Mouse (Mus musculus): ENCODE data around the gene Tmem140.

Tmem140 gene

DNA sequence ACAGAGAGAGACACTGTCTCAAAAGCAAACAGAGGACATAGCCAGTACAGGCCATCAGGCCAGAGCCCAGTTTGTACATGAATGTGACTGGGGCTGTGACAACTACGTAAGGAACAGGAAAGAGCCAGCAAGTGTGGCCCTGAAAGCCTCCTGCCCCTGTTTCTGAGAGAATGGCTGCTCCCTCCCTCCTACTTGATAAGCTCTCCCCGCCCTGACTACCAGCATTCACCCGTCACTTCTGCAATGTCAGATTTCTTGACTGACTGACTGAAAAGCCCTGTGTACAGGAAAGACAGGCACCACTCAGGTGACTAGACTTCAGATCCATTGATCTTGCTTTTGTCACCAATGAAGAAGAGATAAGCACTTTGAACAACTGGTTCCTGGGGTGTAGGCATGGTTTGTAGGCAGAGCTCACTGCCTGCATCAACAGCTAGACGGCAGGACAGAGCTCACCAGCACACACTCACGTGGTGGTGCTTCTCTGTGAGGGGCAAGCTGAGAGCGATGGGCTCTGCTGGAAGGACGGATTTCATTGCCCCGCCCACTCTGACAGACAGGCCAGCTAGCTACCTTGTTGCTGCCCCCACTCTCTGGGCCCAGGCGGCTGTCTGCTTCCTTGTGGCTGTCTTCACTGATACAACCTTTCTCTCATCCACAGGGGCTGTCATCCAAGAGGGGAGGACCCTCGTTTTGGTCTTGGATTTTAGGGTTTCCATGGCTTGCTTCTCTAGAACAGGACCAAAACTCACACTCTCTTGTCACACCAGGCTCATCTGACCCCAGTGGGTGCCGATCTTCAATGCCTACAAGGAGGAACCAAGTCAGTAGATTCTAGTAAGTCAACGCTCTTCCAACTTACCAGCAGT lies 13.3 kb downstream of the Tmem140 start:
- DNase-seq (ENCODE audit: low spot score): no peak

DNA sequence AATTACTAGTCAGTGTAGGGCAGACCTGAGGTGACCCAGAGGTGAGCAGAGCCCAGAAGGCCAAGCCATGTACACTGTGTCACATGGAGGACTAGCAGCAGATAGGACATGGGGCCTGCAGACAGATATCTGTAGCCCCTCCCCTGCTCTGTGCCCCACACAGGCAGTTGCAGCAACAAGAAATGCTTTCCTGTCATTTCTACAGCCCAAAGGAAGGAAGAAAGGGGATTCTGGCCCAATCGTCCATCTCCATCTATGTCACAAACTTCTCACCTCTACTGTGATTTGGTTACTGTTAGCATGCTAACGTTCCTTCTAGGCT lies 13.8 kb downstream of the Tmem140 start:
- no peak for DNase-seq (ENCODE audit: low spot score)

DNA sequence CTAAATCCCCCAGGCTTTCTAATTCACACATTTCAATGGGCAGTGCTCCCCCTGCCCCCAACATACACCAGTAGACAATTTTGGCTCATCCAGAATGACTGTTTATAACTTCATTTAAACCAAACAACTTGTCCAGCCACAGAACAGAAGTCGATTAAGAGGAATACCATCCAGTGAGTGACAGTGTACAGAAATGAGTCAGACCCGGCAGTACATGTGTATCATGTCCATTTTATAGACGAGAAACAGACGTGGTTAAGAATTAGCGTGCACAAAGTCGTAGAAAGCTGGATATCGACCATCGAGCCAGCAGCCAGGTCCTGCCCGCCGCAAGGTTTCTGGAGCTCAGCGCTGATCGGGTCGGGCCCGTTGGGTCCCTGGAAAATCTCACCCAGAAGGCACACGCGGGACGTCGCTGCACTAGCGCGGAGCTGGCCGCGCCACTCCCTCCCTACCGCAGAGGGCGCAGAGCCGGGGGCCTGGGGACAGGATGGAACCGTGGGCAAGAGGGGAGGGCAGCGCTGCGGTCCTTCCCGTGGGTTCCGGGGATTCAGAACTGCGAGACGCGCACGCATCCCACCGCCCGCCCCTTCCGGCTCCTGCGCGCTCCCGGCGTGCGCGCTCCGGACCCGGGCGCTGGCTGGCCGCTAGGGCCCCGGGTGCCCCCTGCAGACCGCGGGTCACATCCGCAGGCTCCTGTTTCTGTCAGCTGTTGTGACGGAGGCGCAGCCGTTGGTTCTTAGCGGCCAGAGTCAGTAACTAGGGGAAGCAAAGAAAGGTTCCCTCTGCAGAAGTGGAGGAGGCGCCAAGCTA lies 14.8 kb downstream of the Tmem140 start, which contains the start of gene Cyren:
Gene Cyren, minus strand, starts transcription at position 552 of the 813 bp plus-strand sequence.
- DNase-seq (ENCODE audit: low spot score): peak; percentile 91

DNA sequence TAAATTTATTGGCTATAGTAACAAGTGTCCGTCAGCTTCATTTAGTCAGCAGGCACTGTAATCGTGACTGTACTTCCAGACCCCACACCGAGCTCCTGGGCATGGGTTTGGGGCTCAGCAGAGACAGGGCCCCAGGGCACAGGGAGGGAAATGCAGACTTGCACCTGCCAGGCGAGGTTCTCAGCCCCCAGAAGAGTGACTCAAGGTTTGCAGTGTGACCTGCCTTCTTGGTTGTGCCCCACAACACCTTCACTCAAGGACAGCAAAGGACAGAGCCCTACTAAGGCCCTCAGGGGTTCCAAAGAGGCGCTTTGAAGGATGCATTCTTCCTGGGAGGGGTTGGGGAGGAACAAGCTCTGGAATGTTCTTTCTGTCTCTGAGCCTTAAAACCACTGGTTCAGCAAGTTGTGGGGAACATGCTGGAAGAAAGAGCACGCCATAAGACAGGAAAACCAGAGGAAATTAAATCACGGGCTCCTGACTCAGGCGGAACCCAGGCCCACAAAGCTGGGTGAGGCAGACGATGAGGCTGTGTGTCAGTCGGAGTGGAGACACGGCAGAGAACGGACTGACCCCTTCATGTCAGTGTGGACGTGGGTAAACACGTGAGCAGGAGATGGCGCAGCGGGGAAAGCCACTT lies 16.3 kb downstream of the Tmem140 start:
- DNase-seq (ENCODE audit: low spot score): no peak

DNA sequence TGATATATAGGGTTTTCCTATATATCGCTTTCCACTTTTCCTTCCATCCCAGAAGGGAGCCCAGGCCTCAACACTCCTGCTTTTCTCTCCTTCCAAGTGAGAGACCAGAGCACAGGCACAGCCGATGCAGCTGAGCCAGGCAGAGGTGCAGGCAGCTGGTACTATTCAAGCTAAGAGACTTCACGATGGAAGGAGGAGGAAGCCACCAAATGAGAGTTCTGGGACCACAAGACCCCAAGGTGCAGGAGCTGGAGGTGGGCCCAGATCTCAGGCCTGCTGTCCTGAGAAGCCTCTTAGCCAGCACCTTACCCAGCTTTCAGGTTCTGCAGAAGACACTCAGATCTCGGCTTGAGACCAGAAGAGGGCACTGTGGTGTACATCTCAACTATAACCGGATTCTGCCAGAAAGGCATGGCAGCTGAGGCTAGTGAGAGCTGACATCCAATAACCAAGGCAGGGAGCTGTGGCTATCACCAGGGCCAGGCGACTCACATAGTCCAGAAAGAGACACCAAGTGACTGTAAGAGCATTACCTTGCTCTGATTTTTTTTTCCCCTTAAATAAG lies 17.0 kb downstream of the Tmem140 start:
- peak; percentile 78 for DNase-seq (ENCODE audit: low spot score)

DNA sequence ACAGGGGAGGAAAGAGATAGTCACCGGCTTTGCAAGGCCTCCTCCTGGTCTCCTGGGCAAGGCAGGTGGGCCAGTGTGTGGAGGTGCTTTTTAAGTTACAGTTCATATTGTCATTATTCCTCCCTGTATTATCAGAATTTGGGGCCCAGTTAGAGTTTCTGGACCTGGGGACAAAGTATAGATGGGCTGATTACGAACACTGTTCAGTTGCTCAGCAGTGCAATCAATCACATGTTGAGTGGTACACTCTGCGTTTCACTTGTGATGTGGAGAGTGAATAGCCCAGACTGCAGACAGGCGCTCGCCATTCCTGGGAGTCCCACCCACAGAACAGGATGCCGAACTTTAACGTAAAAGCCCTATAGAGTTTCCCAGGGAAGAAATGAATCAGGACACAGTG lies 21.8 kb downstream of the Tmem140 start:
- DNase-seq (ENCODE audit: low spot score): no peak

DNA sequence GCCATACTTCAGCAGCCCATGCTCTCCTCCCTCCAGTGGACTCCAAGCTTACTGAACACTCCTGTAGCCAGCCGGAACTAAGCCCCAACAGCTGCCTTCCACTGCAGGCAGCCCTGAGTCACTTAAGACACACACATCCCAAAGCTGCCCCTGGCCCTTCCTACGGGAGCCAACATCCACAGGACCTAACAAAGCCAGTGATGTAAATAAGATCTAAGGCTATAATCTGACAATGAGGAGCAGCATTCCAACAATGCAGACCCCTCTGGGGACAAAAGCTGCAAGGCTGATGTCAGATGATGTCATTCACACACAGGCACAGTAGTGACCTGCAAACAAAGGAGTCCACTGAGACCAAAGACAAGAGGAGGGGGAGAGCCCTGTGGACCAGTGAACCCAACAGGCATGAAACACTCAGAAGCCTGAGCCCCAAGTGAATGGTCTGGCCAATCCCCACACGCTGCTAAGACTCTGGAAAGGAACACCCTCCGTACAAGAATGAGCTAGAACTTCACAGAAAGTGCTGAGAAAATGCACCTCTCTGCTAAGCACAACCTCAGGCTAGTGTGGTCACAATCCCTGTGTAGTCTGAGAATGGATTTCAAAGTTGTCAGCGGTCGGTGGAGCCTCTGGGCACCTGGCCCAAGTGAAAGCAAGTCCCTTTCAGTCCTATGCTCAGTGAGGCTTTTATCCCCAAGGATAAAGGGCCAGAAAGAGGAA lies 24.3 kb downstream of the Tmem140 start:
- no peak for DNase-seq (ENCODE audit: low spot score)

DNA sequence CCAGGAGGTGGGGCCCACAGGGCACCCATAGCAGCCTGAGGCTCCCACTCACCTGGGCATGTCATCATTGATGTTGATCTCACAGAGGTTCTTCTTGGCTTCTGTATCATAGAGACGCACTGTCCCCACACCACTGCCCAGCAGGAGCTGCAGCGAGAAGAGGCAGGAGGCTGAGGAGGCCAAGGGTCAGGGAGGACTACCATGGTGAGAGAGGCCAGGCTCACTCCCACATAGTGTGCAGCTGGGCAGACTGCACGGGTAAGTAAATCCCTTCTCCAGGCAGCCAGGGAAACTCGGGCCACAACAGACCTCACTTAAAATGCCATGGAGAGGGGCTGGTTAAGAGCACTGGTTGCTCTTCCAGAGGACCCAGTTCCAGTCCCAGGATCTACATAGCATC lies 26.2 kb downstream of the Tmem140 start:
- DNase-seq (ENCODE audit: low spot score): no peak

DNA sequence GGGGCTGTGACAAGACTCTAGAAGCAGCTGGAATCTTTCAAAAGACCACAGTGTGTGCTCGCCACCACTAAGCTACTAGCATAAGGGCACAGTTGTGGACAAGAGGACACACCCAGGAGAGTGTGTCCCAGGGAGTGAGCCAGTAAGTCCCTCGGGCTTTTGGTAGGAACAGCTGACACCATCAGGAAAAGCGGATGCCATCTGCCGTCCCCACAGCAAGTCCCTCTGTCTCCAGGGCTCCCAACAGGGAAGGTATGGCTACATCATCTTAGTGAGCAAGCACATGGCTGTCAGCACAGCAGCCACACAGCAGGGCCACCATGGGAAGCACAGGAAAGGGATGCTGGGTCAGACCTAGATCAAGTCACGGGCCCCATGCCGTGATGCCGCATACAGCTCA lies 32.6 kb downstream of the Tmem140 start:
- no peak for DNase-seq (ENCODE audit: low spot score)

DNA sequence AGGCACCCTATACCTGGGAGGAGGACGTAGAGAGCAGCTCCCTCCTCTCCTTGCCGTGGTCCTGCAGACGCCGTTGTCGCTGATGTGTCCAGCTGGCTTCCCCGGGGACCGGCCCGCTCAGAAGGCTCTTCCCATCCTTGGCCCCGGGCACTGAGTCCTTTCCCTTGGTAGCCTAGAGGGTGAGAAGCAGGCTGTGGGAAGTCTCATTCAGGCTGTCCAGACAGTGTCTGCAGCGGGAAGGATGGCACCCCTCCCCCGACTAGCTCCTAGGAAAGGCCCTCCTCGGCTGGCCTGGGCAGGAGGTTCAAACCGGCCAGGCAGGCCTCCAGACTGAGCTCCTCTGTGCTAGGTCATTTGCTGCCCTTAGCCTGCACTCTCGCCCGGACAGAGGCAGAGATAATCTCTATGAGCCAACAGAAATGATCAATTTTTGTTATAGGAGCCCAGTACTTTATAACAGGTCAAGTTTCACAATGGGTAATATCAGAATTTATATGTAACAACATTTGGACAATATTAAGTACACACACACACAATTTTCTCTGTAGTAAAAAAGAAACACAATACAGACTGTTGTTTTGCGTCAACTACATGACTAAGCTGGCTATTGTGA lies 33.3 kb downstream of the Tmem140 start:
- no peak for DNase-seq (ENCODE audit: low spot score)

DNA sequence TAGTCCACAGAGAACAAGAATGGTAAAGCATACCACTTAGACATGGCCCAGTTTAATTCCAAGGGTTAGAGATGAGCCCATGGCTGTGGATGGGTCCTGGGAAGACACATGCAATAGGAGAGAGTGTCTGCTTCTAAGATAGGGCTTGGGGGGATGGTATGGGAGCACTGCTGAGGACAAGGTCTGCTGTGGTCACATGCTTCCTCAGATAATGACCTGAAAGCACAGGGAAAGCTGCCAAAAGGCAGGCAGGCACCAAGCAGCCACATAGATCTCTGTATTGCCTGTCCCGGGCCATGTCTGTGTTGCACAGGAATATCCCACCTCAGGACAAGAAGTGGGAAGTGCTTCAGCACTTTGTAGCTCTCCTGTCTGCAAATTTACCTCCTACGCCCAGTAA lies 36.2 kb downstream of the Tmem140 start:
- no peak for DNase-seq (ENCODE audit: low spot score)

DNA sequence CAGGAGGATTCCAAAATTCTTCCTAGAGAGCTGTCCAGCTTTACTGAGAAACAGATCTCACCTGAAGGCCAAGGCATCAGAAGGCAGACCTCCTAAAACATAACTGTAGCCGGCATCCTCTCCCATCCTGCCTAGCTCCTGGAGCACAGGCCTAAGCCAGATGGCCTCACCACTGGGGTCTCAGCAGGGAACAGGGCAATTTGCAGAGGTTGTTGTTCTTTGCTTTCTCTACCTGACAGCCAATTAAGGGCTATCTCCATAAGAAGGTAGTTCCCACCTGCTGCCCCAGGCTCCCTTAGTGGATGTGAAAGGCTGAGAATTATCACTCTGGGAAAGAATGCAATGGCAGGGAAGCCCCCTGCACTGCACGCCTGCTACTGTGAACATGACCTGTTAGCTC lies 38.0 kb downstream of the Tmem140 start:
- DNase-seq (ENCODE audit: low spot score): no peak

DNA sequence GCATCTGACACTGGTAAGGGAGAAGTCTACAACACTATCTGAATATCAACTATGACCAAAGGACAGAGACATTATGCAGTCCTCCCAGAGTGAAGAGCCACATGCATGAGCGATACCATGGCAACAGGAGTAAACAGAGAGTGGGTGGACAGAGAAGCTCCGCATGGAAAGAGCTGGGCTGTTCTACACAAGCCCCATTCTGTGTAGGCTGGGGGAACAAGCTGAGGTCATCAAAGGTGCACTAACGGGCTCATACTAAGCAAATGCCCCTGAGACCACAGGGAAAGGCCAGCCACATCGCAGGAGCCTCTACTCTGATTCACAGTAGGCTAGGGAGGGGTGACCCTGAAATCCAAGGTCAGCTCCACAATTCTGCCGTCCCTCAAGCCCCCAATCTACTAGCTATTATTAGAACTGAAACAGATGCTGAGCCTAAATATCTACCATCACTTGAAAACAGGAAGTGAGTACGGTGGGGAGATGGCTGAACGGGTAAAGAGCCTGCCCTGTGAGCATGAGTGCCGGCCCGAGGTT lies 39.0 kb downstream of the Tmem140 start:
- DNase-seq (ENCODE audit: low spot score): no peak

DNA sequence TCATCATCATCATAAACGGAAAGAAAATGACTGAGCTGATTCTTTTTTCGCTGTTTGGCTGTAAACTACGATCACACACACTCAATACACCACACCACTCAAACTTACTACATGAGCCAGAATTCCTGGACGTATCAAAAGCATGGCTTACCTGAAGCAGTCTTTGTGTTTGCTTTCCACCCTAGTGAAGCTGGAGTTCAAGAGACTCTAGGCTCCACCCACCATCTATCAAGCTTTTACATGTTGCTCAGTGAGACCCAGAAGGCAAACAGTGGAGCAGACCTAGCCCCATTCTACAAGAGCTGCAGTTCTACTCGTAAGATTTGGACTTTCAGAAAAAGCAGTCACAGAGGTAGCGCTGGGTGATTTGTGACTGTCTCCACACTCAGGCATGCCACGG lies 39.6 kb downstream of the Tmem140 start:
- DNase-seq (ENCODE audit: low spot score): no peak

DNA sequence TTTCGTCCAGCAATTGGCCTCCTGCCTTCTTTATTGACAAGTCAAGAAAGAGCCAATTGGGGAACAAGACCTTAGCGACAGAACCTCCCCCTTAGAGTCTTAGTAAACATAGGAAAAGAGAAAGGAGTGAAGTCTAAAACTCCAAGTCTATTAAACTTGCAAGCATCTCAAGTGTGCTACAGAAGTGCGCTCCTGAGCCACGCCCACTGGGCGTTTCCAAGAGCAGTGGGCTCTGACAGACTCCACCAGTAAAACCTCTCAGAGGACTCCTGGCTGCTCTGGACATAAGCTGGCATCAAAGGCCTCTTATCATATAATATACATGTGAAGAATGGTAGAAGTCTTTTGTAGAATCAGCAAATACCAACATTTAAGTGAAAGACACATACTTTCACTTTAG lies 40.5 kb downstream of the Tmem140 start:
- no peak for DNase-seq (ENCODE audit: low spot score)

DNA sequence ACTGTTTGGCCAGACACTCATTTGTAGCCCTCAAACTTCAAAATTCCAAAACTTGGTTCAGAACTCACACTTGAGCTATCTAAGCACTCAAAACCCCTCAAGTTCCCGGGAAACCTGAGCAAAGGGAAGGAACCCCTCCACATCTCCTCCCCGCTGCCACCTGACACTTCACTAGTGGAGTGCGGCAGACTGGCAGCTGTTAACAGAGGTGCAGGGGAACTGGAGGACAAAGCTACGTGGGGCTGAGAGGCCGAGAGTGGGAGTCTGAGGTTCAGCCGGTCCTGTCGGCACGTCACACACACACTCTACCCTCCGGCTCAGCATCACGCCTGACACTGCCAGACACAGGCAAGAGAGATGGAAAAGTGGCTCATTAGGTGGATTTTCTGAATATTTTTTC lies 40.9 kb downstream of the Tmem140 start:
- no peak for DNase-seq (ENCODE audit: low spot score)

DNA sequence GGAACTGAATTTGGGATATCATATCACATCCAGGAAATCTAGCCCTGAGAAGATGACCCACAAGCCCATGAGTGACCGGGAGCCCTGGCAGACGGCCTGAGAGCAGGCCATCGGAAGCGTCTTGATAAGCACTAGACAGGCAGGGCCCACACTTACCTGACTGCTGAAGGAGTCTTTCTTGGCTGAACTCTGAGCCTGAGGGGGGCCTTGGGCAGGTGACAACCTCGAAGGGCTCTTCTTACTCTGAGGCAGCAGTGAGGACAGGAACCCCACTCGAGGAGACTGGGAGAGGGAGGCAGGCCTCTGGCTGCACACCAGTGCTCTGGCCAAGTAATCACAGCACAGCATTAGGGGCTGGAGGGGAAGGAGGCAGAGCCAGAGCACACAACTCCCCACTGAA lies 41.4 kb downstream of the Tmem140 start:
- no peak for DNase-seq (ENCODE audit: low spot score)

DNA sequence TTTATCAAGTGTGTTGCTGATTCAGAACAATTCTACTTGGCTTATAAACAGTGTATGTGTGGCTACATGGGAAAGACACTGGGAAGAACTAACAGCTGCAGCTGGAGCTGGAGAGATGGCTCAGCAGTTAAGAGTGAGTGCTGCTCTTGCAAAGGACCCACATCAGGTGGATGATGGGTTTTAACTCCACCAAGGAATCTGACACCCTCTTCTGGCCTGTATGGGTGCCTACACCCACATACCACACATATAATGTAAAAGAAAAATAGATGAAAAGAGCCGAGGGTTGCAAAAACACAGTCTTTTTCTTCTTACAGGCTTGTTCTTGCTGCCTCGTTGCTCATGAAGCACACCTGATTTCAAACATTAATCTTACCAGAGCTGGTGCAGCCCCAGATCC lies 43.2 kb downstream of the Tmem140 start:
- DNase-seq (ENCODE audit: low spot score): no peak

DNA sequence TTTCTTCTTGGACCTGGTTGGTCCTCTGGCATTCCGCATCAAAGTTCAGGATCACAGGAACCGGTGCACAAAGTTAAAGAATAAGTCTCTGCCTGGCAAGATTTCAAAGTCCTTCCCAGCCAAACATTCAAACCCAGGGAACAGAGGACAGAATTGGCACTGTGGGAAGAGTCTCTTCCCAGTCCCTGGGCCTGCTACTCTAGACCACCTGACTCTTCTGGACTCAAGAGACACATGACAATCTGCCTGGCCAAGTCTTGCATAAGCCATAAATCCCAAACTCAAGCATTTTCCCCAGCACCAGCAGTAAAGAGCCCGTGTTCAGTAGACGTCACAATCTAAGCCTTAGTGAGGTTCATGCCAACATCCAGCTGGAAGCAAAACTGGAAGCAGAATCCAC lies 43.7 kb downstream of the Tmem140 start:
- DNase-seq (ENCODE audit: low spot score): no peak

DNA sequence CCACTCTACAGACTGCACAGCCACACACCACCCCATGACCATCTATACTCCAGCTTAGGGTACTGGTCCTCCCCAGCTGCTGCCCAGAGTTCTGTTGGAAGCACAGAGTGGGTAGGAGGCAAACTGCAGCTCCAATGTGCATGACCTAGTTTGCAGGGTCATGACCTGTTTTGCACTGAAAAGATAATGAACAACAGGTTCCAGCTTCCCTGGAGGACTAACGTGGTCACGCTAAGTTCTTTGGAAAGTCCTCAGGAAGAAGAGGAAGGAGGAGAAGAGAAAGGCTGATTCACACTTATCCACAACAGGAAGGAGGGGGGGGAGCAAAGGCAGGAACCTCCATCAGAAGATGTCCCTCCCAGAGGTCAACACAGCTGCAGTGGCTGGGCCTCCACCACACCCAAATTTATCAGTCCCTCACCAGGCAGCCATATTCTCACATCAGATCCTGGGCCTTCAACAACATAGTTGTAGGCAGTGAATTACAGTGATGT lies 44.2 kb downstream of the Tmem140 start:
- DNase-seq (ENCODE audit: low spot score): no peak

DNA sequence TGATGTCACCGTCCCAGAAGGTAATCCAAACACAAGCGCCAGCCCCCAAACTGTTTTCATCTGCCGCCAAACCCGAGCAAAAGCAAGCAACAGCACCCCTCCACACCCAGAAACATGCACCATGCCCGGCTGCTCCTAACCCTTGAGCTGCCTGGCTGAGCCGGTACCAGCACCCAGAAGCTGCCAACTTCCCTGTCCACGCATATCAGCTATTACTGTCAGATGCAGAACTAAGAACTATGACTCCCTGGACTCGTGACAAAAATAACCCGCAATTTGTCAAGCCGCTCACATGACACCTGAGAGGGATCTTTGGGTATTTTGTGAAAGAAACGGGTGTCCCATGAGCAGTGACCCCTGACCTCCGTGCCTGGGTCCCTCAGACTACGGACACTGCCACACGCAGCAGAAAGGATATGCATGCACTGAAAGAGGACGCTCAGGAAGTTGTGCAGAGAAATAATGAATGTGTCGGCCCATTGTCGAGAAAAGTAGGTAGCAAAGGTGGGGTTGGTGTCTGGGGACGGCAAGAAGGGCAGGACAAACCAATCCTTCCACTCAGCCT lies 44.8 kb downstream of the Tmem140 start:
- no peak for DNase-seq (ENCODE audit: low spot score)

Data from layer of hippocampus, adult 11-12 months (tissue).